Mouse (Mus musculus) spleen, adult 2 months (tissue): Measurements from ENCODE around the gene Mtch1. TPM values are rescaled to one million over a fixed set of nuclear protein-coding genes. Genes with fewer than 3 reads are reported as not detected.

Experiments used
- DNase-seq, 2 experiments: peaks; one replicate each; pipeline versions ENCODE4 v3.0.0 to v3.0.0-alpha.2; 2012 to 2021; ENCODE audit warnings: low spot score in 2 of 2, low read depth in 1 of 2
- H3K27ac ChIP-seq: fragments of 200-500 bp; 2 replicates; pipeline ENCODE4 v1.5.1; 2012; ENCODE audit warnings: low read length, inconsistent platforms; ENCODE audit not compliant: insufficient read depth
- H3K27me3 ChIP-seq: fragments of 200-500 bp; 2 replicates; pipeline ENCODE4 v1.6.1; 2012; ENCODE audit warnings: mild to moderate bottlenecking, moderate library complexity, low read length, inconsistent platforms; ENCODE audit not compliant: control insufficient read depth, insufficient read depth
- H3K36me3 ChIP-seq: fragments of 200-500 bp; 2 replicates; pipeline ENCODE4 v1.6.1; 2012; ENCODE audit warnings: mild to moderate bottlenecking, low read length, inconsistent platforms; ENCODE audit not compliant: control insufficient read depth, insufficient read depth
- H3K4me1 ChIP-seq: fragments of 200-500 bp; 2 replicates; pipeline ENCODE4 v1.6.1; 2011; ENCODE audit warnings: inconsistent platforms; ENCODE audit not compliant: control insufficient read depth, insufficient read depth, insufficient read length
- H3K4me3 ChIP-seq: fragments of 200-500 bp; 2 replicates; pipeline ENCODE4 v1.5.1; 2011; ENCODE audit warnings: mild to moderate bottlenecking, inconsistent platforms; ENCODE audit not compliant: insufficient read depth, insufficient read length; ENCODE audit errors: extremely low read depth
- CTCF ChIP-seq: fragments of 200-500 bp; IDR thresholded peaks from 2 replicates; pipeline ENCODE4 v1.5.1; 2011; ENCODE audit warnings: mild to moderate bottlenecking, inconsistent platforms; ENCODE audit not compliant: insufficient read depth, insufficient read length, insufficient replicate concordance; ENCODE audit errors: extremely low read depth
- POLR2A ChIP-seq: fragments of 200-500 bp; IDR thresholded peaks from 2 replicates; pipeline ENCODE4 v1.6.1; 2011; ENCODE audit warnings: low read depth, low read length, inconsistent platforms
- WGBS: fragments of 180-500 bp; shearing (Covaris S2); methylation state at CpG from one replicate; pipeline ENCODE4 v1.1.7; 2018; 5-methylcytosine and 5-hydroxymethylcytosine counted together
- polyA plus RNA-seq: library from polyadenylated mRNA; depleted of rRNA; stranded (reverse); fragments of >200 nt; gene quantifications from 2 replicates; pipeline ENCODE4 v1.2.3, GENCODE M21; 2012

Mtch1 gene
- polyA plus RNA-seq, 1 experiment = 145 TPM

DNA sequence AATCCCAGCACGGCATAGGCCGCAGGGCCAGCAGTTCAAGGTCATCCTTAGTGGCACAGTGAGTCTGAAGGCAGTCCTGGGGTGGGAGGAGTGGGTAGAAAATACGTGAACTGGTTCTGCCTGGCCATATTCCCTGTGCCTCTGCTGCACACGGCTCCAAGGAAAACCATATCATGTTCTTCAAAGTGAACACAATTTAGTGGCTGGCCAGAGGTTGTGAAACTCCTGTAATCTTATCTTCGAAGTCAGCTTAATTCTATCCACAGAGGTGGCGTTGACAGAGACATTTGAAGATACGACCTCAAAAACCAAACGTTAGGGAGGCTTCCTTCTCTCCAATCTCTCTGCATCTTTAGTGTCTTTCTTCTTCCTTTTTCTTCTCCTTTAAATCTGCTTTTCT is 43.5 kb upstream of the Mtch1 start:
- TF ChIP-seq POLR2A (no peak), CTCF (no peak)
- H3K4me1 ChIP-seq = peaks cover 28% of the 10 kb centered on the region
- H3K36me3 ChIP-seq = no peaks in the 10 kb centered on the region
- no peak for DNase-seq
- WGBS = 64% methylated on average over 8 of the region's 8 CpGs
- H3K27ac ChIP-seq = no peak overlapping the region
- H3K4me3 ChIP-seq = no peak overlapping the region
- no peaks in the 10 kb centered on the region for H3K27me3 ChIP-seq

DNA sequence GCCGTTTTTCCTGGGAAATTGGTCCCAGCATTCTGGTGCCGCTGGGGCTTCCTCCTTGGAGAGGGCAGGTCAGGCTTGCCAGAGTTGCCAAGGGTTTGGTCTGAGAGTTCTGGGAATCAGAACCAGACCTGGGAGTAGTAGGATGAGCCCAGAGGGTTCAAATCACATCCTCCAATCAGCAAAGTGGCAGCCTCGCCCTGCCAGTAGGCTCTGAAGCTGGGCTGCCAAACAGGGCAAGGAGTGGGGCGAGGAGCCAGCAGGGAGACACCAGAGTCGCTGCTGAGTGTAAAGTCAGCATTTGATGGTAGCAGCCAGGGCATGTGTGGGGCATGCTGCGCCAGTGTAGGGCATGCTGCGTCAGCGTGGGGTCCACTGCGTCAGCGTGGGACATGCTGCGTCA is 41.2 kb upstream of the Mtch1 start:
- DNase-seq = no peak
- H3K36me3 ChIP-seq = no peaks in the 10 kb centered on the region
- peaks cover 8% of the 10 kb centered on the region; the same call in 1 of the 2 replicates for H3K4me1 ChIP-seq
- H3K27ac ChIP-seq = no peak overlapping the region
- H3K27me3 ChIP-seq = no peaks in the 10 kb centered on the region
- WGBS = 89% methylated on average over 11 of the region's 11 CpGs
- TF ChIP-seq POLR2A = no peak
- no peak for TF ChIP-seq CTCF
- H3K4me3 ChIP-seq = no peak overlapping the region

DNA sequence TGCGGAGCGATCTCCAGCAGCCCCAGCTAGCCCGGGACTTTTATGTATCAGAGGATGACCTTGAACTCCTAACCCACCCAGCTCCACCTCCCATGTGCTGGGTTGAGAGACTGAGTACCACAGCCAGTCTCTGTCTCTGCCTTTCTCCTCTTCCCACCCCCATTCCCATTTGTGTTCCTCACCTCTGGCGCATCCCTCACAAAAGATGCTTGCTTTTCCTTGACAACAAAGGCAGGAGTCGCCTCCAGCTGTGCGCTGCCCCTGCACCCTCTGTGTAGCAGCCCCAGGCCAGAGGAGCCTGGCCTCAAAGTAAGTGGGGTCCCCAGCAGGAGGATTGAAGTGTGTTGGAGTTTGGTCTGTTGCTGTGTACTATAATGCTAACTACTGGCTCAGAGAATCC is 38.0 kb upstream of the Mtch1 start:
- DNase-seq = no peak
- WGBS = 93% methylated on average over 6 of the region's 6 CpGs
- TF ChIP-seq POLR2A = no peak
- no peak for TF ChIP-seq CTCF
- Histone ChIP-seq H3K36me3 (no peaks in the 10 kb centered on the region), H3K27me3 (no peaks in the 10 kb centered on the region), H3K4me3 (no peak overlapping the region), H3K27ac (no peak overlapping the region), H3K4me1 (no peaks in the 10 kb centered on the region)

DNA sequence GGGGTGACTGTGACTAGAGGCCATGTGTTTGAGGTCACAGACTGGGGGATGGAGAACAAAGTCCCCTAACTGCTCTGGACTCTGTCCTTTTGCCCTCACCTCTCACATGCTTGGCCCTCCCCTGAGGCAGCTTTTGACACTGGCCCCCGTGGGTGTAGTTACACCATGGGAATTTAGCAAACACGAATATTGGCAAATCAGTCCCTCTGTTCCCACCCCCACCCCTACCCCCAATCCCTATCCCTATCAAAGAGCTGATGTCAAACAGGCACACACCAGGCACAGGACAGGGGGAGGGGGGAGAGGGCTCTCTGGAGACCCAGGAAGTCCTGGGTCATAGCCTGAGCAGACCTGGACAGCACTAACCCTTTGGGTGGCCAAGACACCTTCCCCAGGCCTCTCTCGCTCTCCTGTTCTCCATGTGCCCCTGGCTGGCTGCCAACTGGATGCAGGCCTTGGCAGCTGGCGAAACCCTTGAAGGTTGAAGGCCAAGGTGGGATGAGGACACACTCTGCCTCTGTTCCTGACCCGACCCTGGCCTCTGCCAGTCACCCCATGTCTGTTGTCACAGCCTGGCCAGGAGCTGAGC is 37.2 kb upstream of the Mtch1 start:
- no peak overlapping the region for H3K4me3 ChIP-seq
- WGBS = 68% methylated on average over 5 of the region's 5 CpGs
- H3K27ac ChIP-seq = no peak overlapping the region
- H3K36me3 ChIP-seq = no peaks in the 10 kb centered on the region
- H3K4me1 ChIP-seq = no peaks in the 10 kb centered on the region
- no peak for TF ChIP-seq POLR2A
- no peak for TF ChIP-seq CTCF
- DNase-seq = no peak
- H3K27me3 ChIP-seq = no peaks in the 10 kb centered on the region

DNA sequence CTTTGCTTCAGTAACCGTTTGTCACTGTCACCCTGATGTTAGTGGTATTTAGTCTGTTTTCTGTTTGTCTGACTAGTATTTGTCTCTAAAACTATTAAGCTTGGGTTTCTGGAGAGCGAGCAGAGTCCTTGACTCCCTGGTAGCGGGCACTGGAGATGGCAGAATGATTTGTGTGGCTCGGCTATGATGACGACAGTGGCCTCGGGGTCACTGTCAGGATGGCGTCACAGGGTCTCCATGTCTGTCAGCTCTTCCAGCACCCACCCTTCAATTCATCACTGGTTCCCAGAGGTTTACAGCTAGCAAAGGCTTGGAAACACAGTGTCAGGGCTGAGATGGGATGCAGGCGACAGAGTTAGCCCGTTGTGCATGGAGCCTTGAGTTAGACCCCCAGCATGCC is 36.2 kb upstream of the Mtch1 start:
- DNase-seq = no peak
- no peaks in the 10 kb centered on the region for H3K27me3 ChIP-seq
- no peak overlapping the region for H3K27ac ChIP-seq
- 90% methylated on average over 9 of the region's 9 CpGs for WGBS
- no peak for TF ChIP-seq POLR2A
- TF ChIP-seq CTCF = no peak
- H3K4me3 ChIP-seq = no peak overlapping the region
- H3K36me3 ChIP-seq = peaks cover 1% of the 10 kb centered on the region; the same call in 1 of the 2 replicates
- H3K4me1 ChIP-seq = no peaks in the 10 kb centered on the region

DNA sequence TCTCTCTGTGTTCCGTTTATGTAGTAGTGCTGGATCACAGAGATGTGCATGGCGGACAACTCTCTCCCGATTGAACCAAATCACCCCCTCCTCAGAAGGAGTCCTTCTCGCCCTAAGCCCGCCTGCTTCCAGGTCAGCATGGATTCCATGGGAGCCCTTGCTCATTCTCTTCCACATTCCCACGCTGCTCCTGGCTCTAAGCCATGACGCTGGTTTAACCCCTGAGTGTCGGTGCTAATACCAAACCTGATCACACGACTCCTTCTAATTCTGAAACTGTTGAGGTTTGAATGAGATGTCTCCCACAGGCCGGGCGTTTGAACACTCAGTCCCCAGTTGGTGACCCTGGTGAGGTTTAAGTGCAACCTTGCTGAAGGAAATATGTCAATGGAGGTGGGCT is 34.7 kb upstream of the Mtch1 start:
- Histone ChIP-seq H3K27ac (no peak overlapping the region), H3K4me3 (no peak overlapping the region), H3K4me1 (no peaks in the 10 kb centered on the region), H3K27me3 (no peaks in the 10 kb centered on the region), H3K36me3 (peaks cover 3% of the 10 kb centered on the region; the same call in 1 of the 2 replicates)
- WGBS = 85% methylated on average over 11 of the region's 11 CpGs
- TF ChIP-seq POLR2A (no peak), CTCF (no peak)
- DNase-seq = no peak

DNA sequence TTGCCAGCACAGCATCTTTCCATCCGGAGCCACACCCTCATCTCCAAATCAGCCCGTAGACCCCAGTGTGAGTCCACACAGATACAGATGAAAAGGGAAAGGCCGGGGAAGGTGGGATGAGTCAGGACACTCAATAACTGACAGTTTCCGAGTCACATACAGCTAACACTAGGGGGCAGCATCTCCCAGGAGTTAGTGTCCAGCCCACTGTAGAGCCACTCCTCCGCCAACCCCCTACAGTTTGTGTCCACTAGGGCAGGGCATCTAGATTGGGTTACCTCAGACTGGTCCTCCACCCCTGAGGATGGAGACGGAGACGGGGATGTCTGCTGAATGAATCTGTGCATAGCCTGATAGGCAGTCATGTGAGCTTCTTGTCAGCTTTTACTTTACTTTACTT is 33.7 kb upstream of the Mtch1 start:
- H3K36me3 ChIP-seq = peaks cover 5% of the 10 kb centered on the region; the same call in 1 of the 2 replicates
- TF ChIP-seq POLR2A (no peak), CTCF (peak; percentile 77; the same call in 1 of the 2 replicates)
- 7% methylated on average over 7 of the region's 7 CpGs for WGBS
- no peaks in the 10 kb centered on the region for H3K27me3 ChIP-seq
- no peak overlapping the region for H3K4me3 ChIP-seq
- no peak overlapping the region for H3K27ac ChIP-seq
- DNase-seq = peak; percentile 73 to 74
- no peaks in the 10 kb centered on the region for H3K4me1 ChIP-seq

DNA sequence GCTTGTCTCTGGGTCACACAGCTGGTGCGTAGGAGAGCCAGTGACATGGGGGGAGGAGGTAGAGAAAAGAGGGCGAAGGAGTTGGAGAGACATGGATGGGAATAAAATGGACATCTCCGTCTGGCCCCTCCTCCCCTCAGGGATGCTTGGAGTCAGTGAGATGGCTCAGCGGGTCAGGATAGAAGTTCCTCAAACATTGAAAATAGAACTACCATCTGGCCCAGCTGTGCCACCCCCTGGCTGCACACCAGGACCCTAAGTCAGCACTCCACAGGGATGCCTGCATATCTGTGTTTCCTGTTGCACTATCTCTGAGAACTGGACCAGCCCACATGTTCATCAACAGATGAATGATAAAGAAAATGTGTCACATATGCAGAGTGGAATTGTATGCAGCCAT is 32.5 kb upstream of the Mtch1 start:
- no peak overlapping the region for H3K4me3 ChIP-seq
- 65% methylated on average over 4 of the region's 4 CpGs for WGBS
- TF ChIP-seq POLR2A (no peak), CTCF (no peak)

More for the DNA sequence above, 32.5 kb upstream of the Mtch1 start:
- no peaks in the 10 kb centered on the region for H3K27me3 ChIP-seq
- H3K4me1 ChIP-seq = no peaks in the 10 kb centered on the region
- no peak overlapping the region for H3K27ac ChIP-seq
- peaks cover 5% of the 10 kb centered on the region; the same call in 1 of the 2 replicates for H3K36me3 ChIP-seq
- DNase-seq = no peak
